Comparison of ENCODE assay signal across 10 mouse cellular contexts in genomic region chr11:113715078-113715674, GRCm38 (mm10). TPM values are rescaled to one million over a fixed set of nuclear protein-coding genes. Genes with fewer than 3 reads are reported as not detected.
A peak's percentile ranks its signal among the peaks of the same experiment; 100 is the strongest.
DNase-seq lines count a peak whose midpoint lies in the region; ATAC-seq and TF ChIP-seq lines count a peak whose summit lies in the region.
"Had no signal": no experiment of that assay in that cellular context is flagged by ENCODE, and none has a peak within 500 bp of the region (broad histone marks: within the 10 kb centered on the region; RNA-seq: fewer than 3 reads in every experiment).

No protein-coding gene starts in this region.

- no peaks in the 10 kb centered on the region for H3K36me3 ChIP-seq in liver, embryonic 14.5 days (replicated peaks; ENCODE audit: control insufficient read depth, insufficient read depth, low read depth)
- H3K36me3 ChIP-seq: embryonic facial prominence, embryonic 12.5 days had no signal

- H3K4me3 ChIP-seq in liver, embryonic 14.5 days (ENCODE audit: insufficient read depth in 1 of 2, low read depth in 2 of 2, low read length in 2 of 2), result no peak overlapping the region
- H3K4me3 ChIP-seq: embryonic facial prominence, embryonic 12.5 days had no signal

- 55% methylated on average over 7 of the region's 7 CpGs for WGBS in liver, embryonic 14.5 days (ENCODE audit: insufficient replicate concordance)

- peak; percentile 41 for TF ChIP-seq CTCF in liver, embryonic 14.5 days (IDR thresholded peaks at IDR 0.05; ENCODE audit: low read depth)

- H3K4me2 ChIP-seq in liver, embryonic 14.5 days (ENCODE audit: low read depth), result no peak overlapping the region
- H3K4me2 ChIP-seq: embryonic facial prominence, embryonic 12.5 days had no signal

- no peak overlapping the region for H3K9ac ChIP-seq in liver, embryonic 14.5 days (replicated peaks)
- H3K9ac ChIP-seq: embryonic facial prominence, embryonic 12.5 days had no signal

- no peak for TF ChIP-seq EP300 in liver, embryonic 14.5 days (IDR thresholded peaks at IDR 0.05; ENCODE audit: low read depth)

- DNase-seq in adrenal gland, adult (ENCODE audit: inconsistent age in 2 of 2, low spot score in 1 of 2), result peak; percentile 72 to 87
- DNase-seq in adrenal gland, adult 18-20 months (ENCODE audit: low spot score in 2 of 2), result no peak
- peak; percentile 49 for DNase-seq in ovary, adult 18-20 months (ENCODE audit: low spot score)
- DNase-seq in ovary, postnatal 10 days (ENCODE audit: low spot score), result no peak
- DNase-seq in liver, embryonic 14.5 days (ENCODE audit: low read depth in 3 of 3, low spot score in 3 of 3), result no peak
- peak; percentile 66 for DNase-seq in thymus, postnatal 14 days
- DNase-seq in gastrocnemius, postnatal 36 days, result no peak
- DNase-seq in heart, postnatal 14 days, result no peak
- DNase-seq: gastrocnemius, postnatal 14 days had no signal

- intact Hi-C loops in gastrocnemius, postnatal 36 days (cut with DNase I), result no loop called here
- intact Hi-C loops in heart, postnatal 14 days (cut with DNase I), result no loop called here

- peak; percentile 31; the same call in 1 of the 2 replicates for ATAC-seq in liver, embryonic 14.5 days (ENCODE audit: insufficient read depth)

- H3K9me3 ChIP-seq in liver, embryonic 14.5 days (ENCODE audit: control insufficient read depth, low read length), result no peaks in the 10 kb centered on the region
- H3K9me3 ChIP-seq: embryonic facial prominence, embryonic 12.5 days had no signal

- H3K4me1 ChIP-seq in liver, embryonic 14.5 days (replicated peaks; ENCODE audit: control insufficient read depth in 2 of 2, insufficient read depth in 2 of 2, low read length in 1 of 2), result no peaks in the 10 kb centered on the region

- no peak overlapping the region for H3K27ac ChIP-seq in liver, embryonic 14.5 days
- H3K27ac ChIP-seq: embryonic facial prominence, embryonic 12.5 days had no signal

- H3K27me3 ChIP-seq in liver, embryonic 14.5 days (ENCODE audit: control insufficient read depth, insufficient read depth, low read length), result peaks cover 2% of the 10 kb centered on the region
- H3K27me3 ChIP-seq: embryonic facial prominence, embryonic 12.5 days had no signal

RNA-seq across cellular contexts. Expression of gene Cpsf4l, which starts 5.4 kb away (rescaled TPM):
- total RNA-seq in adrenal gland, adult 18-20 months (2021), result under 1 TPM; 0.30 to 0.38 TPM
- polyA plus RNA-seq in liver, embryonic 14.5 days (2012; rRNA removed), result 0.02 TPM in 1 of 2 replicates, not detected in the other
- 0.11 TPM in 1 of 2 replicates, not detected in the other for polyA plus RNA-seq in liver, embryonic 14.5 days (2014; fragmentation: Nextera tagmentation; extraction: Ambion mirVana)
- total RNA-seq in gastrocnemius, postnatal 36 days (2021), result not detected
- under 1 TPM in 1 of 2 experiments, not detected in 1; 0.20 TPM for total RNA-seq in heart, postnatal 14 days (2021)
- total RNA-seq: gastrocnemius, postnatal 14 days had no signal

RNA-seq across cellular contexts. Expression of gene D11Wsu47e, which starts 31.0 kb away (rescaled TPM):
- total RNA-seq in adrenal gland, adult 18-20 months (2021), result 10 to 100 TPM; 14.3 to 17.1 TPM
- polyA plus RNA-seq in liver, embryonic 14.5 days (2012; rRNA removed), result 5.8 and 8.0 TPM in 2 replicates
- 7.8 and 9.2 TPM in 2 replicates for polyA plus RNA-seq in liver, embryonic 14.5 days (2014; fragmentation: Nextera tagmentation; extraction: Ambion mirVana)
- total RNA-seq in gastrocnemius, postnatal 36 days (2021), result 1 to 10 TPM; 3.4 to 3.8 TPM
- total RNA-seq in heart, postnatal 14 days (2021), result 1 to 10 TPM; 6.5 to 7.1 TPM

RNA-seq across cellular contexts. Expression of gene Fam104a, which starts 31.2 kb away (rescaled TPM):
- 10 to 100 TPM; 32.9 to 36.0 TPM for total RNA-seq in adrenal gland, adult 18-20 months (2021)
- polyA plus RNA-seq in liver, embryonic 14.5 days (2012; rRNA removed), result 20.6 and 25.0 TPM in 2 replicates
- polyA plus RNA-seq in liver, embryonic 14.5 days (2014; fragmentation: Nextera tagmentation; extraction: Ambion mirVana), result 44.5 and 46.8 TPM in 2 replicates
- total RNA-seq in gastrocnemius, postnatal 36 days (2021), result 10 to 100 TPM; 26.7 to 27.6 TPM
- total RNA-seq in heart, postnatal 14 days (2021), result 10 to 100 TPM; 15.3 to 16.0 TPM

RNA-seq across cellular contexts. Expression of gene Cdc42ep4, which starts 36.5 kb away (rescaled TPM):
- 100 to 1,000 TPM in 1 of 2 experiments, 10 to 100 TPM in 1; 70.0 to 160 TPM for total RNA-seq in adrenal gland, adult 18-20 months (2021)
- 8.7 and 9.0 TPM in 2 replicates for polyA plus RNA-seq in liver, embryonic 14.5 days (2012; rRNA removed)
- polyA plus RNA-seq in liver, embryonic 14.5 days (2014; fragmentation: Nextera tagmentation; extraction: Ambion mirVana), result 10.0 and 10.7 TPM in 2 replicates
- total RNA-seq in gastrocnemius, postnatal 36 days (2021), result 1 to 10 TPM; 4.9 to 6.8 TPM
- 10 to 100 TPM; 30.9 to 33.4 TPM for total RNA-seq in heart, postnatal 14 days (2021)

Comparison
In these comparisons a context has a peak if more than half of its experiments do, and no peak if none do; other contexts are left out.
1. DNase-seq: peak in adrenal gland, adult (2 of 2), ovary, adult 18-20 months (single experiment) and thymus, postnatal 14 days (single experiment); none in adrenal gland, adult 18-20 months (0 of 2), ovary, postnatal 10 days (single experiment), liver, embryonic 14.5 days (0 of 3), gastrocnemius, postnatal 36 days (0 of 2) and heart, postnatal 14 days (0 of 2).